Mouse (Mus musculus): Measurements from ENCODE around the gene Wdr86.

Gene Wdr86

GRCm38 (mm10) chr5:24733134-24733533 lies 2.6 kb upstream of the Wdr86 start:
- DNase-seq (ENCODE audit: low read depth), result peak; percentile 63

- DNase-seq (ENCODE audit: low read depth), result no peak
These were observed 459 bp upstream of the Wdr86 start for GRCm38 (mm10) chr5:24730986-24731385.

- DNase-seq (ENCODE audit: low read depth), result no peak
These were observed 585 bp downstream of the Wdr86 start for GRCm38 (mm10) chr5:24729797-24730487.

- peak; percentile 43 for DNase-seq (ENCODE audit: low read depth)
These were observed 3.4 kb downstream of the Wdr86 start for GRCm38 (mm10) chr5:24726901-24727836.

- DNase-seq (ENCODE audit: low read depth), result no peak
These were observed 4.6 kb downstream of the Wdr86 start for GRCm38 (mm10) chr5:24725897-24726296.

- no peak for DNase-seq (ENCODE audit: low read depth)
These were observed 5.7 kb downstream of the Wdr86 start for GRCm38 (mm10) chr5:24724805-24725204.

- DNase-seq (ENCODE audit: low read depth), result no peak
These were observed 6.3 kb downstream of the Wdr86 start for GRCm38 (mm10) chr5:24724270-24724634.

- no peak for DNase-seq (ENCODE audit: low read depth)
These were observed 6.8 kb downstream of the Wdr86 start for GRCm38 (mm10) chr5:24723527-24724269.

GRCm38 (mm10) chr5:24719852-24720251 lies 10.7 kb downstream of the Wdr86 start:
- no peak for DNase-seq (ENCODE audit: low read depth)

- DNase-seq (ENCODE audit: low read depth), result no peak
These were observed 12.5 kb downstream of the Wdr86 start for GRCm38 (mm10) chr5:24718076-24718475.

GRCm38 (mm10) chr5:24713987-24714386 lies 16.5 kb downstream of the Wdr86 start:
- DNase-seq (ENCODE audit: low read depth), result no peak

- no peak for DNase-seq (ENCODE audit: low read depth)
These were observed 17.3 kb downstream of the Wdr86 start for GRCm38 (mm10) chr5:24713199-24713598.

GRCm38 (mm10) chr5:24711615-24712014 lies 18.9 kb downstream of the Wdr86 start:
- peak; percentile 26 for DNase-seq (ENCODE audit: low read depth)

- DNase-seq (ENCODE audit: low read depth), result no peak
These were observed 20.6 kb downstream of the Wdr86 start for GRCm38 (mm10) chr5:24709962-24710361.

GRCm38 (mm10) chr5:24704615-24705014 lies 25.9 kb downstream of the Wdr86 start:
- DNase-seq (ENCODE audit: low read depth), result peak; percentile 72

- DNase-seq (ENCODE audit: low read depth), result no peak
These were observed 29.3 kb downstream of the Wdr86 start for GRCm38 (mm10) chr5:24701271-24701670.

- no peak for DNase-seq (ENCODE audit: low read depth)
These were observed 33.8 kb downstream of the Wdr86 start for GRCm38 (mm10) chr5:24696704-24697103.

- peak; percentile 16 for DNase-seq (ENCODE audit: low read depth)
These were observed 42.8 kb downstream of the Wdr86 start for GRCm38 (mm10) chr5:24687696-24688095.

GRCm38 (mm10) chr5:24686671-24687420 lies 43.7 kb downstream of the Wdr86 start:
- DNase-seq (ENCODE audit: low read depth), result peak; percentile 34

GRCm38 (mm10) chr5:24686176-24686575 lies 44.4 kb downstream of the Wdr86 start:
- DNase-seq (ENCODE audit: low read depth), result peak; percentile 77

GRCm38 (mm10) chr5:24685366-24686093 lies 45.0 kb downstream of the Wdr86 start, which contains the start of gene Nub1:
Gene Nub1, plus strand, starts transcription at chr5:24685532.
- DNase-seq (ENCODE audit: low read depth), result peak; percentile 100

Data from NIH3T3 (cell line).